Mouse (Mus musculus): Measurements from ENCODE around the gene Metrnl.

Metrnl gene

GRCm38 (mm10) chr11:121734184-121734583 is 32.8 kb downstream of the Metrnl start:
- no peak for DNase-seq (ENCODE audit: extremely low read depth, low read depth)

DNA sequence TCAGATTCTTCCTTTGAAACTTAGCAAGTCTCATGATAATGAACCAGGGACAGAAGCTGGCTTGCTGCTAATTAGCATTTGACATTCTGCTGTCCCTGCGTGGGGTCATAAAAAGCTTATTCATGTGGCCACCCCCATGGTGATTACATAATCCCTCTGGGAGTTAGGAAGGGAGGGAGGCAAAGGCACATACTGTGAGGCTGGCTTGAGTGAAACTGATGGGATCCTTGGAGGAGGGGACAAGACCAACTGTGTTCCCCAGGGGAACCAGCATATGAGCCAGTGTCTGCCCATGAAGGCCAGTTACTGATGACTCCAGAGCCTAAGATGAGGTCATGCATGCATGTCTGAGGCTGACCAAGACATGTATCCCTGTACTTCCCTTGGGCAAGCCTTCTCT is 33.5 kb downstream of the Metrnl start:
- DNase-seq (ENCODE audit: extremely low read depth, low read depth) = no peak

- no peak for DNase-seq (ENCODE audit: extremely low read depth, low read depth)
These were observed 37.3 kb downstream of the Metrnl start for GRCm38 (mm10) chr11:121738616-121739015.

DNA sequence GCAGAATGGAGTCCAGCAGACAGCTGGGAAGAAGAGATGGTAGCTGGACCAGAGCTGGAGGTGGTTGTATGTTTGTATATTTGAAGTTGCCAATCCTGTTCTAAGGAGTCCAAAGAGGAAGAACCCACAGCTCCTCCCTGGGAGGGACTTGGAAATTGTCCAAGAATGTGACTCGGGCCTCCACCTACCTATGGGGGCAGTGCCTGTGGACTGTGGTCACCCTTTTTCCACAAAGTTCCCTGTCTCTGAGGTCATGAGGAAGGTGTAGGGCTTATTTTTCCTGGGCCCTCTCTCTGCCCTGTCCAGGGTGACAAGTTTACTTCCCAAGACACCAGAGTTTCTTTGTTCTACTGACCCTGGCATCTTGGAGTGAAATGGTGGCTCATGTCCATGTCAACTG is 39.6 kb downstream of the Metrnl start:
- peak; percentile 44 for DNase-seq (ENCODE audit: extremely low read depth, low read depth)

GRCm38 (mm10) chr11:121741433-121741832 is 40.1 kb downstream of the Metrnl start:
- DNase-seq (ENCODE audit: extremely low read depth, low read depth) = no peak

- no peak for DNase-seq (ENCODE audit: extremely low read depth, low read depth)
These were observed 41.8 kb downstream of the Metrnl start for GRCm38 (mm10) chr11:121743113-121743512.

DNA sequence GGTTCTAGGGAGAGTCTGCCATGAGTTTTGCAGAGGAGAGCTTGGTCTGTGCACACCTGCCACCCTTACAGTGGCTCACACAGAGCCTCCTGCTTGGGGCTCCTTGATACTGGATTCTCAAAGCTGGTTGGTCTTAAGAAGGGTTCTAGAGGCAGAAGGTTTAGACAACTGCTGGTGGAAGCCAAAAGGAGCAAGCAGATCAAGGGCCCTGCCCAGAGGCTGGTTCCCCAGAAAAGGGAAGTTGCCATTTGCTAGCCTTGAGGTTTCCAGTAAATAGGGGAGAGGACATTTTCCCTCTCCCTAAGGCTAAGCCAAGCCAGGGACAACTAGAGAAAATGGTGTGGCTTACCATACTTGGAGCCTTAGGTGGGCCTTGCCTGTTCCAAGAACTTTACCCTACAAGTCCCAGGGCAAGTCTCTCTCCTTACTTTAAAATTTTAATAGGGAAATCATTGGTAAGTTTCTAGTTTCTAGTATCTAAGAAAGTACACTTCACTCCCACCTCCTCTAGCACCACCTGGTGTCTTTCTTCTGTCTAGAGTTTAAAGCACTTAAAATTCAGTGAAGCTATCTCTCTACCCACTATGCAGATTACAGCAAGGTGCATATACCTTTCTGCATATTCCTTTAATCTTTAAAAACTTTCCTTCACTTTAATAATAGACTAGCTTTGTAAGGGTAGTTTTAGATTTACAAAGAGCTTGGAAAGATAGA is 42.7 kb downstream of the Metrnl start:
- peak; percentile 75 for DNase-seq (ENCODE audit: extremely low read depth, low read depth)

- no peak for DNase-seq (ENCODE audit: extremely low read depth, low read depth)
These were observed 45.7 kb downstream of the Metrnl start for GRCm38 (mm10) chr11:121746941-121747494.

DNA sequence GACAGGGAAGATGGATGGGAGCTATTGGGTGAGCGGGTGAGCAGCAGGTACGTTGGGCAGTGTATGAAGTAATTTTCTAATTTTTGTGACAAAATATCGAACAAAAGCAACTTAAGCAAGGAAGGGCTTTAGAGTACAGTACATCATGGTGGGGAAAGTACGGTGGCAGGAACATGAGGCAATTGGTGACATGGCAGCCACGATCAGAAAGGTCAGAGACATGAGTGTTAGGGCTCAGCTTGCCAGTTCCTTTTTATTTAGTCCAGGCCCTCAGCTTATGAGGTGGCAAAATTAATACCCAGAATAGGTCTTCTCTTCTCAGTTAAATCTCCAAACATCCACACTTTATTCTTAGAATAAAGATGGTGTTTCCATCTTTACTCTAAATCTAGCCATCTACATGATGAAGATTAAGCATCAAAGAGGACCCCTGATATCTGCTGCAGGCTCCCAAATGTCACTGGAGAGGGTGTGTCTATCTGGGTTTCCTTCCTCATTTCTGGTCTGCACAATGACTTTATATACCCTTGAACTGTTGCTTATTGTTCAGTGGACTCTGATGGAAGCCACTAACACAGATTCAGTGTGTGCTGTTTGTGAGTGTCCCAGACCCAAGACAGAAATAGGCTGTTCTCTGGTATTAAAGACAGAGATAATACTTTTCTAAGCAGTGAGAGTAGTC is 46.8 kb downstream of the Metrnl start:
- DNase-seq (ENCODE audit: extremely low read depth, low read depth) = peak; percentile 51

Data from MEL-GATA-1-ER (cell line).